Mouse (Mus musculus) olfactory bulb, adult 2 months (tissue): ENCODE results near the gene D3Ertd254e.

ENCODE experiments used
- CTCF ChIP-seq: fragments of 200-500 bp; IDR thresholded peaks from 2 replicates; pipeline ENCODE4 v1.5.1; 2012; ENCODE audit warnings: low read depth, mild to moderate bottlenecking, low read length, moderate library complexity; ENCODE audit not compliant: insufficient read depth
- POLR2A ChIP-seq: fragments of 200-500 bp; IDR thresholded peaks from 2 replicates; pipeline ENCODE4 v1.6.1; 2012; ENCODE audit warnings: mild to moderate bottlenecking, low read depth, low read length, moderate library complexity; ENCODE audit not compliant: insufficient read depth

GRCm38 (mm10) chr3:36212758-36213157, 61.9 kb downstream of the D3Ertd254e start:
- TF ChIP-seq POLR2A (no peak), CTCF (no peak)
